Mouse (Mus musculus): ENCODE results near the gene Ankrd13a.

Ankrd13a gene

GRCm38 (mm10) chr5:114774403-114775051 is at the start of gene Ankrd13a:
Gene Ankrd13a (plus strand): TSS chr5:114774677.
- DNase-seq (ENCODE audit: low spot score) = peak; percentile 94

DNA sequence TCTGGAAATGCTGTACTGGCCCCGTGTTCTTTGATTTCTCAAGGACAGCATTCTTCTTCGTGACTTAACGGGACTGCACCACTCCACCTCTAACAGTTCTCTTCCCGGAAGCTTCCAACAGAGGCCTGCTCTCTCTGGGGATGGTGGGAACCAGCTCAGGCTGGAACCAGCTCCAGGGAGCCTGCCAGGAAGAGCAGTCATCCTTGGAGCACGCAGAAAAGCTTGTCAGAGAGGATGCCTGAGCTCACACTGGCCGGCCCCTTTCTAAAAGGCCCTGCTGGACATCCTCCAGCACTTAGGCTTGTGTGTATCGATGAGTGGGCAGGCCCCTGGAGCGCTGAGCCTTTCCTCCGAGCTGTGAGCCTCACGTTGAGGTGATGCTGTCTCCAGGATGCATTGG is 46.3 kb upstream of the Ankrd13a start:
- no peak for DNase-seq (ENCODE audit: low spot score)

- DNase-seq (ENCODE audit: low spot score) = no peak
These were observed 44.3 kb upstream of the Ankrd13a start for GRCm38 (mm10) chr5:114730129-114730528.

DNA sequence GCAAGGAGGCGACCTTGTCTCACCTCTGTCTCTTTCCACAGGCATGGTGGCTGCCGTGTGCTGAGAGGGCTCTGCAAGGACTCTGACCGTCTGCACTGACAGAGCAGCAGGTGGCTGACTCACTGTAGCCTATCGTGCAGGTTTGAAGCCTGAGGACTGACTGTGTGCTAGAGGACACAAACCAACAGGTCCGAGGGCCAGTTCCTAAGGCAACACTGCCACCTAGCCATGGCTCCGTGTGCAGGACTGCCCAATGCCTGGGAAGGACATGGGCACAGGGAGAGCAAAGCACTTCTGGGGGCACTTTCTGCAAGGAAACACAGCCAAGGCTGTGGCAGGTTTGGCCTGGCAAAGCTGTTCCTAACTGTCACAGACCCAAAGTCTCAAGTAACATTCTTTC is 43.0 kb upstream of the Ankrd13a start:
- no peak for DNase-seq (ENCODE audit: low spot score)

- DNase-seq (ENCODE audit: low spot score) = no peak
These were observed 42.5 kb upstream of the Ankrd13a start for GRCm38 (mm10) chr5:114731969-114732368.

DNA sequence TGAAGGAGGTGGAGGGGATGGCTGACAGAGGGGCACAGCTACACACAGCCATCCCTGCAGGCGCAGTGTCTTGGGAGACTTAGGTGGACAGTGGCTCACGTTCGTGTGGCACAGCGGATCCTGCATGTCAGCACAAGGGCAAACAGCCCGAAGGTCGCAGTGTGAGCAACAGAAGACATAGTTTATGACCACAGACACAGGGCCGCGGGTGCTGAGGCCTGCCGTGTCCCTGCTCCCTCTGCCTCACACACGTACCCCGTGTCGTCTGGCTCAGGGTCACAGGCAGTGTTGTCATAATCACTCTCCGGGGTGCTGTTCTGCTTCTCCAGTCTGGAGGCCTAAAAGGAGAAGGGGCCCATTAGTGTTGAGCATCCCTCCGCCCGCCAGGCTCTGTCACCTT is 40.9 kb upstream of the Ankrd13a start:
- no peak for DNase-seq (ENCODE audit: low spot score)

DNA sequence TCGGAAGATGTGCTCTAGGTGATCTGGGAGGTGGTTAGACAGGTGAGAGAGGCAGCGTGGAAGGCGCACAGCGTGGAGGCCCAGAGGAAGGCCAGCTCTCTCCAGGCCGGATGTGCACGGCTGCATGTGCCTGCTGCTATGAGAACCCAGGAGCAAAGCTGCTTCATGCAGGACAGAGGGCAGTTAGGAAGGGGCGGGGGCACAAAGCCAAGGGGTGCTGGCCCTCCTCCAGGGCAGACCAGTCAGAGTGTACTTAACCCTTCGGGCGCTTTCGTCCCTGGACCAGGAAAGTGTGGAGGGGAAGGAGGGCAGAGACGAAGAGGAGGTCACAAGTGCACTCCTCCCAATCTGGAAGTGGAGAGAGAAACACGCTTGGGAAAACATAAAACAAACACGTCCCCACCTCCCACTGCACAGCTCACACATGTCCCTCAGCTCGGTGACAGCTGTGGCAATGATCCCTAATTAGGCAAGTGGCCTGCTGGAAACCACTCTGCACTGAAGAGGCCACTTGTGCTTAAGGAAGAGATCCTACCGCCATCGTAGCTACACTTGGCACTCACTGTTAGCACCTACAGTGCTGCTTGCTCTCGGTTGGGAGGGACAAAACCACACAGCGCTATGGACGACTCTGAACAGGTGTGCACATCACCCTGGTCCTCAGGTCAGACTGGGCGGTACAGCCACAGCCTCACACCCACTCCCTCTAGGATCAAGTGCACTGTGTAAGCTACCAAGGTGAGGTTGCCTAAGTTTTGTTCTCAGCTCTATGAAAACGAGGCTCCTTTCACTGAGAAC is 37.2 kb upstream of the Ankrd13a start:
- DNase-seq (ENCODE audit: low spot score) = no peak

DNA sequence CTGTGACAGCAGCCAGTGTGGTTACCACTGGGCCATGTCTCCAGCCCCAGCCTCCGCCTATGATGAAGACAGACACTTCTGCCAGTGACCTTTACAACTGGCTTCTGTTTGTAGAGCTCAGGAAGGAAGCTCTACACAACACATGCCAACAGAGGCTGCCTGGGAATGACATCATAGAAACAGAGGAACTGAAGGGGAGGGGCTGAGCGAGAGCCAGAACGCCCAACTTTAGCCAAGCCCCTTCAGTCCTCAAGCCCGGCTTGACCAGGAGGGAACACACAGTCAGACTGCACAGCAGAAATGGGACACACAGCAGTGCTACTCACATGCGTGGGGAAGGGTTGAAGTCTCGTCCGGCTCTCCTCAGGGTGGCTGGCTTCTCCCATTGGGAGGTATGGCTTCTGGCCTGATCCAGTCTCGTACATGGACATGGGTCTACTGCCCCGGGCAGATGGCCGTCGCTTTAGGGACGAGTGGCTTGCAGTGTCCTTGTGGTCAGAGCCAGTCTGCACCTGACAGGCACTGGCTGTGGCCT is 35.7 kb upstream of the Ankrd13a start:
- no peak for DNase-seq (ENCODE audit: low spot score)

GRCm38 (mm10) chr5:114740595-114740994 is 33.9 kb upstream of the Ankrd13a start:
- no peak for DNase-seq (ENCODE audit: low spot score)

- DNase-seq (ENCODE audit: low spot score) = no peak
These were observed 31.9 kb upstream of the Ankrd13a start for GRCm38 (mm10) chr5:114742572-114742971.

DNA sequence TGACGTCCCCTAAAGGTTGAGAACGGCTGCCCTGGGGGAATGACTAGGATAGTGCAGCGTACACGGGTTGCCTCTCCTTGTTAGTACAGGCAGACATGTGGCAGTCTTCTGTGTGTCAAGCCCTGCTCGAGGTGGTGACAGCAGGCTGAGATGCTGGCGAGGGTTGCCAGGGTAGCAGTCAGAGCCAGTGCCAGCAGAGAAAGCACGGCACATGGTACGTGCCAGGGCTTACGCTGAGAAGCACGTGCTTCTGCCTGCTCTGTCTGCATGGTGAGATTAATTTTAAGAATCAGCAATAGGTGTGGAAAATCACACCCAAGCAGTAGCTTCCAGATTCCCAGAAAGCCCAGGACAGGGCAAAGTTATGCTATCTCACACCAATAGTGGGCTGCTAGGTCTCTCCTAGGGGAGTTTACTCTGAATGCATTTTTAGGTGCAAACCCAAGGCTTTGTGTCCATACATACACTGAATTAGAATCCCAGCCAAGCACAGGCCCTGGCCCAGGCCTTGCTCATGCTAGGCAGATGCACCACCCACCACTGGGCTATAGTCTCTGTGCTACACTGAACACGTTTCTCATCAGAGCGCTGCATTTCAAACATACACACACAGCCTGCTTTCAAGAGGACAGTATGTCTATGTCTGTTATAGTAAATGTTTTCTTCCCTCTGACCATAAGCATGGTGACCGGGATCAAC is 31.3 kb upstream of the Ankrd13a start:
- DNase-seq (ENCODE audit: low spot score) = no peak

- DNase-seq (ENCODE audit: low spot score) = no peak
These were observed 30.8 kb upstream of the Ankrd13a start for GRCm38 (mm10) chr5:114743697-114744090.

GRCm38 (mm10) chr5:114745581-114745980 is 28.9 kb upstream of the Ankrd13a start:
- DNase-seq (ENCODE audit: low spot score) = no peak

DNA sequence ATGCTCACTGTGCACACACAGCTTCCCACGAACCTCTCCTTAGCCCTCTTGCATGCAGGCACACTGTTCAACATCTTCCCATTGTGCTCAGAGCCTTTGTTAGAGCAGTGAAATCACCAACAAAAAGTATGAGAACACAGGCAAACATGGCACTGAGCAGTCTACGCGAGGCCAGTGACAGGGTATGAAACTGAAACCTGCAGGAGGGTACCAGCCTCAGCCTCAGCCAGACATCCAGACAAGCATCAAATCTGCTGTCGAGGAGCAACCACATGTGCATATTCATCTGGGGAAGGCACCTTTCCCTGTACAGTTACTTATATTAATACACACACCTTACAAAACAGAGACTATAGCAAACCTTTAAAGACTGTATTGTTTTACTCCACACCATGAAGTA is 27.6 kb upstream of the Ankrd13a start:
- DNase-seq (ENCODE audit: low spot score) = no peak

DNA sequence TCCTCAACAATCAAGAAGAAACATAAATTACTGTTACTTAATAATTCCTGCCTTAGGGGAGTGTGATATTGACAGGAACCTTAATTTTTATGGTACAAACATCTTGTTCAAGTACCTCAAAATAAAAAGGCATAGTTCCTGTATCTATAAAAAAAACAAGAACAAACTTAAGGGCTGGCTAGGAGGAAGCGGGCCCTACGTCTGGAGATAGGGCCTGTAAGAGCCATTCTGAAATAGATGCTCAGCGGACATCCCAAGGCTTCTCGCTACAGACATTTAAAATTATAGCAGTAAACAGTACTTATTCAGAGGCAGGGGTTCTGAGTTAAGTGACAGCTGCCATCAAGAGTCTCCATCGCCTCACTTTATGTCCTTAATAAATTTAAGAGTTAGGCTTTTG is 27.0 kb upstream of the Ankrd13a start:
- DNase-seq (ENCODE audit: low spot score) = no peak

- no peak for DNase-seq (ENCODE audit: low spot score)
These were observed 24.2 kb upstream of the Ankrd13a start for GRCm38 (mm10) chr5:114750325-114750724.

DNA sequence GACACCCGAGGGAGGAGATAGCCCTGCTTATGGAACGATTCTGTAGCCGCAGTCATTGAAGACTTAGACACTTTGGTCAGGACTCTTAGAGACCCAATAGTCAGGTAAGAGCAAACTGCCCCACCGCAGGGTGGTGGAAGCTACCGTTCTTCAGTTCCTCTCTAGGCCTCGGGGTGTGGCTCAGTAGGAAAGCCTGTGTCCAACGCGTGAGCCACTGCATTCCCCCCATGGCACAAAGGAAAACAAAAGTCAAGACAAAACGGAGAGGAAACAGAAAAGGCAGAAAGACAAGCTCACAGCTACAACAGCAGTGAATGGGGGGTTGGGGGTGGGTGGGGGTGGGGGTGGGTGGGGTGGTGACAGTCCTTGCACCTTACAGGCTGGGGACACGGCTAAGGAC is 22.1 kb upstream of the Ankrd13a start:
- DNase-seq (ENCODE audit: low spot score) = no peak

DNA sequence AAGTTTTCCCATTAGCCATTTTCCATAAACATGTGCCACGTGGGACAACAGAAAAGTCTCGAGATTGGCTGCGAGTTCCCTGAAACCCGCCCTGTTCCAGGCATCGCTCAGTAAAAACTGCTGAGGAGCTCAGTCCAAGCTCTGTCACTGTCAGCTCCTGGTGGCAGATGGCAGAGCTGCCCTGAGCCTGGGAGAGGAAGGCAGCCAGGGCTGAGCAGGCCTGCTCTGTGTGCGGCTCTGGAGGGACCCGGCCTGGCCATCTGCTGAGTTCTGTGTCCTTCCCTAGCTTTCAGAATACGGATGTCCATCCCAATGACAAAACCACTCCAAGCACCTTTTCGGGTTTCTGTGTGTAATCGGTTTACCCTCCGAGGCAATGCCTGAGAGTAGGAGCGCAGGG is 21.1 kb upstream of the Ankrd13a start:
- DNase-seq (ENCODE audit: low spot score) = no peak

- DNase-seq (ENCODE audit: low spot score) = no peak
These were observed 14.9 kb upstream of the Ankrd13a start for GRCm38 (mm10) chr5:114759536-114760090.

DNA sequence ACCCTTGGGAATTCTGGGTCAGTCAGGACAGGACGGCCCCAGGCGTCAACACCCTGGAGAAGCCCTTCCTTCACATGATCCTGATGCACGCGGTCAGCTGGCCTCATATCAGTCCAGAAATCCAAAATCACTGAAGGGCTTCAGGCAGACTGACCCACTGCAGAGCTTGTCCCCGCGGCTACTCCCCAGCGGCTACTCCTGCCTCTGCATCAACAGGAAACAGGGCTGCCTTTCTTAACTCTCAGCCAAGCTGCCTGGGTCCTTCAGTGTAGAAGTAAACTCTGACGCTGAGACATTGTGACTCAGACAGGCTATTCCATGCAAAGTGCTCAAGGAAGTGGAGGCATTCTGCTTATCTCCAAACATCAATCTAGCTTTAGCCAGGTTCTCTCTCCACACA is 12.5 kb upstream of the Ankrd13a start:
- no peak for DNase-seq (ENCODE audit: low spot score)

DNA sequence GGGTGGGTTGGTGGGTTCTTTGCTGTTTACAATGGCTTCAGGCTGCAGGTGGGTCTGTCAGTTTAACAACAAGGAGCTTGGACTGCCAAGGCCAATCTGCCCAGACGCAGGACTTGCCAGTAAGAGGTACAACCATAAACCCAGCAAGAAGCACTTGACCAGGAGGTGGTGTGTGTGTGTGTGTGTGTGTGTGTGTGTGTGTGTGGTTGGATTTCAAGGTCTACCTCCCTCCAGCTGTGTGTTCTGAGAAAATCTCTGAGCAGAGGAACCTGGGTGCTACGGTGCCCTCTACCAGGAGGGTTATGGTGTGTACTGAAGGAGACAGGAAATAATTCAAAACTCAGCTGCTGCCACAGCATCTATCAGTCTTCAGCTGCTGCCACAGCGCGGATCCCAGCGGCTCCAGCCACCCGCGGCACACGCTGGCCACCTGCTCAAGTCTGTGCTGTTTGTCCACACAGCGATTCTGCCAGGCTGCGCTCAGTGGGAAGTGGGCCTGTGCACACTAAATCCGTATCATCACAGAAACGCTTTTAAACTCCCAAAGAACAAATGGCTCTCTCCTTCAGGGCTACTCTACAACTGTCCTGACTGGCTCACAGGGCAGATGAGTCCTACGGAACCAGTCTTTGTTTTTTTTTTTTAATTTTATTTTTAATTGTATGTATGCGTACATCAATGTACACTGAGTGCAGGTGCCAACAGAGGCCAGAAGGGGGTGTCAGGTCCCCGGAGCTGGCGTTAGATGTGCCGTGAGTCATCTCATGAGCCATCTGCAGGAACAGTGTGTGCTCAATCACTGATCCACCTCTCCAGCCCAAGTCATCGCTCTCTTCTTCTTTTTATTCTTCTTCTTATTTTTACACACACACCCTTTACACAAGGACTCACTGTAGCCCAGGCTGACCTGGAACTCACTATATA is 9.4 kb upstream of the Ankrd13a start:
- no peak for DNase-seq (ENCODE audit: low spot score)

All from retina, embryonic 14.5 days (tissue).